Mouse (Mus musculus) forebrain, embryonic 11.5 days (tissue): ENCODE results near the gene Emg1. TPM values are rescaled to one million over a fixed set of nuclear protein-coding genes. Genes with fewer than 3 reads are reported as not detected.
"Not testable (repeated sequence)": the region's sequence is repeated elsewhere in the genome, so short reads cannot be mapped to it uniquely, and the experiment has no call there.

ENCODE experiments used
- ATAC-seq: fragments of 200-750 bp; cut with Nextera tagmentation; replicated peaks from 2 replicates; pipeline ENCODE4 v1.8.0; 2017; ENCODE audit warnings: moderate TSS enrichment; ENCODE audit not compliant: low FRiP score
- DNase-seq: peaks from one replicate; pipeline ENCODE4 v3.0.0-alpha.2; 2017; ENCODE audit warnings: low spot score
- H3K27ac ChIP-seq: fragments of 300-500 bp; sonication (generic); 2 replicates; pipeline ENCODE4 v1.5.1; 2014; ENCODE audit warnings: low read depth, low read length
- H3K27me3 ChIP-seq: fragments of 300-500 bp; sonication (generic); 2 replicates; pipeline ENCODE4 v1.6.1; 2014; ENCODE audit warnings: mild to moderate bottlenecking, low read length, mixed read lengths; ENCODE audit not compliant: control insufficient read depth, insufficient read depth
- H3K36me3 ChIP-seq: fragments of 300-500 bp; sonication (generic); 2 replicates; pipeline ENCODE4 v1.6.1; 2014; ENCODE audit warnings: mild to moderate bottlenecking, low read length, moderate library complexity, mixed read lengths; ENCODE audit not compliant: control insufficient read depth, insufficient read depth
- H3K4me1 ChIP-seq: fragments of 300-500 bp; sonication (generic); replicated peaks from 2 replicates; pipeline ENCODE4 v1.6.1; 2014; ENCODE audit warnings: low read length, mixed read lengths; ENCODE audit not compliant: control insufficient read depth, insufficient read depth
- H3K4me2 ChIP-seq: fragments of 300-500 bp; sonication (generic); 2 replicates; pipeline ENCODE4 v1.6.1; 2014; ENCODE audit warnings: low read depth, mild to moderate bottlenecking, low read length, moderate library complexity, mixed read lengths; ENCODE audit not compliant: severe bottlenecking
- H3K4me3 ChIP-seq: fragments of 300-500 bp; sonication (generic); 2 replicates; pipeline ENCODE4 v1.5.1; 2014; ENCODE audit warnings: low read depth, low read length
- H3K9ac ChIP-seq: fragments of 300-500 bp; sonication (generic); 2 replicates; pipeline ENCODE4 v1.6.1; 2014; ENCODE audit warnings: low read length
- H3K9me3 ChIP-seq: fragments of 300-500 bp; sonication (generic); 2 replicates; pipeline ENCODE4 v1.6.1; 2016; ENCODE audit warnings: low read length, mixed read lengths; ENCODE audit not compliant: control insufficient read depth
- WGBS: fragments of 180-500 bp; shearing (Covaris S2); extraction: QIAGEN DNeasy Blood & Tissue Kit; methylation state at CpG from one replicate; pipeline ENCODE4 v1.1.7; 2014; 5-methylcytosine and 5-hydroxymethylcytosine counted together
- polyA plus RNA-seq: library from polyadenylated mRNA; unstranded; fragments of >200 nt; fragmentation: Nextera tagmentation; extraction: Ambion mirVana; gene quantifications from 2 replicates; pipeline ENCODE4 v1.2.1, GENCODE M21; 2014

Gene Emg1
- polyA plus RNA-seq, 1 experiment from 2014 or later = 228 TPM

- ATAC-seq (no peak), DNase-seq (no peak)
- no peaks in the 10 kb centered on the region for H3K4me1 ChIP-seq
- no peaks in the 10 kb centered on the region for H3K9me3 ChIP-seq
- WGBS = 87% methylated on average over 15 of the region's 15 CpGs
- no peak overlapping the region for H3K9ac ChIP-seq
- no peak overlapping the region for H3K4me3 ChIP-seq
- H3K27me3 ChIP-seq = no peaks in the 10 kb centered on the region
- H3K36me3 ChIP-seq = no peaks in the 10 kb centered on the region
- no peak overlapping the region for H3K27ac ChIP-seq
- H3K4me2 ChIP-seq = no peak overlapping the region
These were observed 17.6 kb downstream of the Emg1 start for GRCm38 (mm10) chr6:124694166-124694955.

GRCm38 (mm10) chr6:124693243-124693981, 18.6 kb downstream of the Emg1 start:
- Histone ChIP-seq H3K4me3 (no peak overlapping the region), H3K27ac (no peak overlapping the region), H3K9ac (no peak overlapping the region), H3K4me2 (no peak overlapping the region), H3K36me3 (no peaks in the 10 kb centered on the region), H3K9me3 (no peaks in the 10 kb centered on the region), H3K4me1 (no peaks in the 10 kb centered on the region), H3K27me3 (no peaks in the 10 kb centered on the region)
- WGBS = 83% methylated on average over 15 of the region's 15 CpGs
- DNase-seq (no peak), ATAC-seq (no peak)

- H3K27ac ChIP-seq = no peak overlapping the region
- no peaks in the 10 kb centered on the region for H3K27me3 ChIP-seq
- H3K4me1 ChIP-seq = no peaks in the 10 kb centered on the region
- no peaks in the 10 kb centered on the region for H3K9me3 ChIP-seq
- no peak for DNase-seq
- 95% methylated on average over 3 of the region's 3 CpGs for WGBS
- H3K9ac ChIP-seq = no peak overlapping the region
- no peak for ATAC-seq
- H3K36me3 ChIP-seq = no peaks in the 10 kb centered on the region
- no peak overlapping the region for H3K4me2 ChIP-seq
- no peak overlapping the region for H3K4me3 ChIP-seq
These were observed 21.5 kb downstream of the Emg1 start for GRCm38 (mm10) chr6:124690517-124690916.

GRCm38 (mm10) chr6:124689011-124689410, 23.0 kb downstream of the Emg1 start:
- no peak overlapping the region for H3K4me3 ChIP-seq
- no peak overlapping the region for H3K9ac ChIP-seq
- no peak for ATAC-seq
- H3K36me3 ChIP-seq = no peaks in the 10 kb centered on the region
- H3K4me2 ChIP-seq = no peak overlapping the region
- no peaks in the 10 kb centered on the region for H3K4me1 ChIP-seq
- no peaks in the 10 kb centered on the region for H3K27me3 ChIP-seq
- H3K9me3 ChIP-seq = no peaks in the 10 kb centered on the region
- 95% methylated on average over 3 of the region's 3 CpGs for WGBS
- H3K27ac ChIP-seq = no peak overlapping the region
- no peak for DNase-seq

GRCm38 (mm10) chr6:124688151-124688758, 23.7 kb downstream of the Emg1 start:
- no peak for ATAC-seq
- Histone ChIP-seq H3K4me2 (no peak overlapping the region), H3K27ac (no peak overlapping the region), H3K27me3 (no peaks in the 10 kb centered on the region), H3K4me3 (no peak overlapping the region), H3K4me1 (no peaks in the 10 kb centered on the region), H3K36me3 (no peaks in the 10 kb centered on the region), H3K9ac (no peak overlapping the region), H3K9me3 (no peaks in the 10 kb centered on the region)
- DNase-seq = no peak
- 92% methylated on average over 8 of the region's 8 CpGs for WGBS

GRCm38 (mm10) chr6:124686644-124687043, 25.3 kb downstream of the Emg1 start:
- not testable (repeated sequence) for H3K4me3 ChIP-seq, H3K4me2 ChIP-seq, H3K27ac ChIP-seq, H3K27me3 ChIP-seq, DNase-seq, H3K36me3 ChIP-seq, H3K4me1 ChIP-seq, ATAC-seq, H3K9ac ChIP-seq, H3K9me3 ChIP-seq
- 63% methylated on average over 1 of the region's 1 CpGs for WGBS

- Histone ChIP-seq H3K4me2 (no peak overlapping the region), H3K27ac (no peak overlapping the region), H3K4me1 (no peaks in the 10 kb centered on the region), H3K9me3 (no peaks in the 10 kb centered on the region), H3K27me3 (no peaks in the 10 kb centered on the region), H3K4me3 (no peak overlapping the region), H3K36me3 (no peaks in the 10 kb centered on the region), H3K9ac (no peak overlapping the region)
- DNase-seq (no peak), ATAC-seq (no peak)
- 89% methylated on average over 12 of the region's 12 CpGs for WGBS
These were observed 26.2 kb downstream of the Emg1 start for GRCm38 (mm10) chr6:124685606-124686386.
